Mouse (Mus musculus) embryonic facial prominence, embryonic 12.5 days (tissue): ENCODE data around the gene Cbln3. TPM values are rescaled to one million over a fixed set of nuclear protein-coding genes. Genes with fewer than 3 reads are reported as not detected.

Source experiments
- ATAC-seq: fragments of 200-750 bp; cut with Nextera tagmentation; 2 replicates; pipeline ENCODE4 v1.8.0; 2017; ENCODE audit not compliant: insufficient number of reproducible peaks, insufficient read depth, low FRiP score, low TSS enrichment
- H3K27ac ChIP-seq: fragments of 300-500 bp; sonication (generic); 2 replicates; pipeline ENCODE4 v1.5.1; 2016; ENCODE audit warnings: mild to moderate bottlenecking
- H3K27me3 ChIP-seq: fragments of 300-500 bp; sonication (generic); 2 replicates; pipeline ENCODE4 v1.6.1; 2016; ENCODE audit warnings: mild to moderate bottlenecking, moderate library complexity
- H3K36me3 ChIP-seq: fragments of 300-500 bp; sonication (generic); 2 replicates; pipeline ENCODE4 v1.6.1; 2016; ENCODE audit warnings: mild to moderate bottlenecking
- H3K4me1 ChIP-seq: fragments of 300-500 bp; sonication (generic); 2 replicates; pipeline ENCODE4 v1.6.1; 2016
- H3K4me2 ChIP-seq: fragments of 300-500 bp; sonication (generic); replicated peaks from 2 replicates; pipeline ENCODE4 v1.6.1; 2016; ENCODE audit warnings: mild to moderate bottlenecking, moderate library complexity
- H3K4me3 ChIP-seq: fragments of 300-500 bp; sonication (generic); 2 replicates; pipeline ENCODE4 v1.5.1; 2016; ENCODE audit warnings: mild to moderate bottlenecking
- H3K9ac ChIP-seq: fragments of 300-500 bp; sonication (generic); 2 replicates; pipeline ENCODE4 v1.6.1; 2016; ENCODE audit warnings: mild to moderate bottlenecking, moderate library complexity
- H3K9me3 ChIP-seq: fragments of 300-500 bp; sonication (generic); 2 replicates; pipeline ENCODE4 v1.6.1; 2016; ENCODE audit warnings: mild to moderate bottlenecking, moderate library complexity
- WGBS: fragments of 180-500 bp; shearing (Covaris S2); methylation state at CpG from one replicate; pipeline ENCODE4 v1.1.7; 2016; 5-methylcytosine and 5-hydroxymethylcytosine counted together
- polyA plus RNA-seq: library from polyadenylated mRNA; unstranded; fragments of >200 nt; fragmentation: Nextera tagmentation; extraction: Ambion mirVana; gene quantifications from 2 replicates; pipeline ENCODE4 v1.2.1, GENCODE M21; 2016

Gene Cbln3
- polyA plus RNA-seq, 1 experiment from 2014 or later: 0.28 TPM

GRCm38 (mm10) chr14:55862970-55863369 is 21.2 kb downstream of the Cbln3 start:
- Histone ChIP-seq H3K36me3 (peaks cover 53% of the 10 kb centered on the region), H3K9me3 (no peaks in the 10 kb centered on the region), H3K9ac (no peak overlapping the region), H3K4me2 (no peak overlapping the region), H3K27ac (no peak overlapping the region), H3K27me3 (no peaks in the 10 kb centered on the region), H3K4me3 (no peak overlapping the region), H3K4me1 (peaks cover 48% of the 10 kb centered on the region)
- WGBS: 87% methylated on average over 10 of the region's 10 CpGs
- no peak for ATAC-seq

GRCm38 (mm10) chr14:55862186-55862585 is 22.0 kb downstream of the Cbln3 start:
- 59% methylated on average over 6 of the region's 6 CpGs for WGBS
- peak overlapping the region; percentile 63; the same call in 1 of the 2 replicates for H3K27ac ChIP-seq
- no peak overlapping the region for H3K4me3 ChIP-seq
- no peaks in the 10 kb centered on the region for H3K27me3 ChIP-seq
- no peak for ATAC-seq
- H3K9me3 ChIP-seq: no peaks in the 10 kb centered on the region
- no peak overlapping the region; the same call in 1 of the 2 replicates for H3K9ac ChIP-seq
- H3K4me1 ChIP-seq: peaks cover 56% of the 10 kb centered on the region
- peaks cover 57% of the 10 kb centered on the region for H3K36me3 ChIP-seq
- no peak overlapping the region for H3K4me2 ChIP-seq

GRCm38 (mm10) chr14:55857588-55857987 is 26.6 kb downstream of the Cbln3 start:
- Histone ChIP-seq H3K4me3 (peak overlapping the region; percentile 19), H3K9ac (peak overlapping the region; percentile 49), H3K27ac (0 out of 2 replicates have a peak overlapping the region, but pooled peaks have one; percentile 1), H3K4me1 (peaks cover 64% of the 10 kb centered on the region), H3K4me2 (peak overlapping the region; percentile 82), H3K36me3 (peaks cover 14% of the 10 kb centered on the region), H3K9me3 (no peaks in the 10 kb centered on the region), H3K27me3 (no peaks in the 10 kb centered on the region)
- WGBS: 33% methylated on average over 4 of the region's 4 CpGs
- no peak for ATAC-seq

- Histone ChIP-seq H3K4me2 (peak overlapping the region; percentile 82), H3K9ac (peak overlapping the region; percentile 84), H3K9me3 (no peaks in the 10 kb centered on the region), H3K27ac (peak overlapping the region; percentile 98), H3K4me1 (peaks cover 63% of the 10 kb centered on the region), H3K27me3 (no peaks in the 10 kb centered on the region), H3K36me3 (peaks cover 8% of the 10 kb centered on the region; the same call in 1 of the 2 replicates), H3K4me3 (peak overlapping the region; percentile 74)
- peak; percentile 30 for ATAC-seq
- whole genome bisulfite sequencing: 0% methylated on average over 4 of the region's 4 CpGs
Observed at GRCm38 (mm10) chr14:55855101-55855561, 29.1 kb downstream of the Cbln3 start.

- Histone ChIP-seq H3K4me2 (peak overlapping the region; percentile 82), H3K4me3 (peak overlapping the region; percentile 74), H3K36me3 (peaks cover 8% of the 10 kb centered on the region; the same call in 1 of the 2 replicates), H3K9ac (peak overlapping the region; percentile 84), H3K27me3 (no peaks in the 10 kb centered on the region), H3K9me3 (no peaks in the 10 kb centered on the region), H3K4me1 (peaks cover 60% of the 10 kb centered on the region), H3K27ac (peak overlapping the region; percentile 98)
- ATAC-seq: peak; percentile 7; the same call in 1 of the 2 replicates
- WGBS: under 1% methylated on average over 9 of the region's 9 CpGs
Observed at GRCm38 (mm10) chr14:55854406-55855100, 29.6 kb downstream of the Cbln3 start.

- Histone ChIP-seq H3K4me1 (peaks cover 53% of the 10 kb centered on the region), H3K27me3 (no peaks in the 10 kb centered on the region), H3K4me3 (peak within 1 kb of the TSS; percentile 74), H3K9me3 (no peaks in the 10 kb centered on the region), H3K4me2 (peak within 1 kb of the TSS; percentile 82), H3K36me3 (peaks cover 8% of the 10 kb centered on the region; the same call in 1 of the 2 replicates), H3K9ac (peak within 1 kb of the TSS; percentile 84), H3K27ac (peak within 1 kb of the TSS; percentile 98)
- ATAC-seq: peak; percentile 87
- WGBS: 1% methylated on average over 32 of the region's 33 CpGs
Observed at GRCm38 (mm10) chr14:55853621-55854285, 30.4 kb downstream of the Cbln3 start, which contains the start of gene Nynrin. Gene Nynrin (plus strand): TSS chr14:55854010.

GRCm38 (mm10) chr14:55852646-55853551 is 31.3 kb downstream of the Cbln3 start:
- peak overlapping the region; percentile 82 for H3K4me2 ChIP-seq
- H3K36me3 ChIP-seq: peaks cover 6% of the 10 kb centered on the region; the same call in 1 of the 2 replicates
- peak overlapping the region; percentile 74 for H3K4me3 ChIP-seq
- no peaks in the 10 kb centered on the region for H3K9me3 ChIP-seq
- peaks cover 47% of the 10 kb centered on the region for H3K4me1 ChIP-seq
- H3K27ac ChIP-seq: peak overlapping the region; percentile 98
- 2% methylated on average over 11 of the region's 11 CpGs for WGBS
- peak overlapping the region; percentile 84 for H3K9ac ChIP-seq
- ATAC-seq: peak; percentile 83
- no peaks in the 10 kb centered on the region for H3K27me3 ChIP-seq

GRCm38 (mm10) chr14:55850885-55851284 is 33.3 kb downstream of the Cbln3 start:
- Histone ChIP-seq H3K36me3 (no peaks in the 10 kb centered on the region), H3K9me3 (no peaks in the 10 kb centered on the region), H3K4me1 (peaks cover 28% of the 10 kb centered on the region), H3K4me3 (no peak overlapping the region), H3K27me3 (no peaks in the 10 kb centered on the region), H3K27ac (no peak overlapping the region), H3K4me2 (no peak overlapping the region), H3K9ac (no peak overlapping the region)
- no peak for ATAC-seq
- 70% methylated on average over 6 of the region's 6 CpGs for WGBS

GRCm38 (mm10) chr14:55845506-55846294 is 38.5 kb downstream of the Cbln3 start:
- no peaks in the 10 kb centered on the region for H3K9me3 ChIP-seq
- 77% methylated on average over 9 of the region's 9 CpGs for WGBS
- no peaks in the 10 kb centered on the region for H3K36me3 ChIP-seq
- no peak overlapping the region for H3K27ac ChIP-seq
- H3K9ac ChIP-seq: no peak overlapping the region
- H3K4me1 ChIP-seq: 0 out of 2 replicates have a peak, but pooled peaks cover 5% of the 10 kb centered on the region
- ATAC-seq: no peak
- no peaks in the 10 kb centered on the region for H3K27me3 ChIP-seq
- no peak overlapping the region for H3K4me2 ChIP-seq
- H3K4me3 ChIP-seq: no peak overlapping the region

GRCm38 (mm10) chr14:55842794-55843193 is 41.4 kb downstream of the Cbln3 start:
- no peak for ATAC-seq
- WGBS: 82% methylated on average over 4 of the region's 4 CpGs

More at GRCm38 (mm10) chr14:55842794-55843193, 41.4 kb downstream of the Cbln3 start:
- Histone ChIP-seq H3K27ac (no peak overlapping the region), H3K4me2 (no peak overlapping the region), H3K27me3 (no peaks in the 10 kb centered on the region), H3K9ac (no peak overlapping the region), H3K9me3 (no peaks in the 10 kb centered on the region), H3K36me3 (no peaks in the 10 kb centered on the region), H3K4me3 (no peak overlapping the region), H3K4me1 (no peaks in the 10 kb centered on the region)
